Mouse (Mus musculus) lung, adult 2 months (tissue): ENCODE results near the gene Ascc1.

Experiments
- CTCF ChIP-seq: fragments of 200-500 bp; IDR thresholded peaks from 2 replicates; pipeline ENCODE4 v1.5.1; 2011; ENCODE audit warnings: mild to moderate bottlenecking, low read length, control low read depth; ENCODE audit not compliant: insufficient read depth
- POLR2A ChIP-seq: fragments of 200-500 bp; IDR thresholded peaks from 2 replicates; pipeline ENCODE4 v1.6.1; 2011; ENCODE audit warnings: low read depth, mild to moderate bottlenecking, control low read depth, low read length, borderline replicate concordance; ENCODE audit errors: extremely low read depth

DNA sequence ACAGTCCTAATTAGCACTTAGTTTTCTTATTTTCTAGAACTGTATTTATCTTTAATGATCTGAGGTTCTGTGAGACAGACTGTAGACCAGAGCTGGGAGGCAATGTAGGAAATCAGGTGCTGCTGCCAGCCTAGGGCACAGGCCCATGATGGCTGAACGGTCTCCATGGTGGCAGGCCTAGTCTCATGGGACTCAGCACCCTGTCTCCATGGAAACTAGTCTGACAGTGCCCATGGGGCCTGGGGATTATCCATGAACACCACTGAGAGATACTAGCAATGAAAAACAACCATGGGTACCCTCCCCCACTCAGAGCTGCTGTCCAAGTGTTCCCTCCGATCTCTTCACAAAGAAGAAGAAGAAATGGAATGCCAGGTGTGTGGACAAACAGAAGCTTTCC, 29.4 kb downstream of the Ascc1 start:
- TF ChIP-seq POLR2A (no peak), CTCF (no peak)
